Mouse (Mus musculus): Measurements from ENCODE around the gene H1foo. TPM values are rescaled to one million over a fixed set of nuclear protein-coding genes. Genes with fewer than 3 reads are reported as not detected.

Gene H1foo
- total and polyA plus RNA-seq, 2 experiments from 2014 or later = 1.0 TPM; not detected in 1

DNA sequence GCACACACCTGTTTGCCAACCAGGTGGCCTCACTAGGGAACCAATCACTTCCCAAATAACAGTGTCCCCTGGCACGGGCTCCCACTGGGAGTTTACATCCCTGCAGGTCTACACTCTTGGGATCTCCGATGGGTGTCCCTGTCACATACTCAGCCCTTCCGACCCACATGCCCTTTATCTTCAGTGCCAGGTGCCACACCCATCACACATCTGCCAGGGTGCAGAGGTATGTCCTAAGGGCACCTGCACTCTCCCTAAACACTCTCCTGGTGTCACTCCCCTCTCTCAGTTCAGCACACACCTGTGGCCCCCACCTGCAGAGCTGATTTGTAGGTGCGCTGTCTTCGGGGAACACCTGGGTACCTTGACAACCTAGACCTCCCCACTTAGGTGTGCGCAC lies 48.2 kb downstream of the H1foo start:
- peak overlapping the region; percentile 44; the same call in 1 of the 2 replicates for H3K9ac ChIP-seq (replicated peaks; ENCODE audit: low read length)
- no peaks in the 10 kb centered on the region for H3K36me3 ChIP-seq (ENCODE audit: insufficient read depth, low read length)
- 41% methylated on average over 6 of the region's 6 CpGs for WGBS
- ATAC-seq (no peak), DNase-seq (ENCODE audit: low spot score) (no peak)
- no peak for TF ChIP-seq CTCF (IDR thresholded peaks at IDR 0.05; ENCODE audit: low read depth)
- no peaks in the 10 kb centered on the region for H3K4me1 ChIP-seq (ENCODE audit: insufficient read depth, low read length)
- H3K4me2 ChIP-seq (ENCODE audit: low read depth, low read length) = peak overlapping the region; percentile 85
- peaks cover 6% of the 10 kb centered on the region; the same call in 1 of the 2 replicates for H3K27me3 ChIP-seq (ENCODE audit: insufficient read depth, low read length)
- H3K9me3 ChIP-seq (ENCODE audit: low read length) = no peaks in the 10 kb centered on the region
- H3K4me3 ChIP-seq (ENCODE audit: low read length) = peak overlapping the region; percentile 46
- H3K27ac ChIP-seq = no peak overlapping the region

DNA sequence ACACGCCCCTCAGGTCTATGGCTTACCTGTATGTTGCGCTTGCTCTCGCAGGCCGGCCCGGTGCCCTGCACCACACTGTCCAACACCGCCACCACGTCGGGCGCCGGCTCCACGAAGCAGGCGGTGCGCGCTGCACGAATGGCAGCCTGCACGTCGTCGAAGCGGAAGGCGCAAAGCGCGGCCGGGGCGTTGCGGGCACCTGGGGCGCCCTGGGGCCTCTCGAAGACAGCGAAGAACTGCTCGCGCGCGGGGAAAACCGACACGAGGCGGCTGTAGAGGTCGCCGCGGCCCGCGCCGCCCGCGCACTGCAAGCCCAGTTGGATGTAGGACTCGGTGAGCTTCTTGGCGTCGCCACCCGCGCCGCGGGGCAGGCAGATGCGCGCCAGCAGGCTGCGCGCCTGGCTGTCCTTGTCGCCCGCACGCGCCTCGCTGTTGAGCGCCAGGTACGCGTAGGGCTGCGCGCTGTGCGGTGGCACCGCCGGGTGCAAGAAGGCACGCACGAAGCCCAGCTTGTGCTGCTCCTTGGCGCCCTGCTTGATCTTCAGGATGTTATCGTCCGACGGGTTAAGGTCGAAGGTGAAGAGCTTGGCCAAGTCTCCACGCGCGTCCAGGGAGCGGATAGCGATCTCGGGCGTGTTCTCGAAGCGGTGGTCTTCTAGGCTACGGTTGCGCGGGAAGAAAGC lies 48.9 kb downstream of the H1foo start:
- Histone ChIP-seq H3K4me3 (ENCODE audit: low read length) (peak overlapping the region; percentile 46), H3K4me2 (ENCODE audit: low read depth, low read length) (peak overlapping the region; percentile 85), H3K9ac (replicated peaks; ENCODE audit: low read length) (peak overlapping the region; percentile 44; the same call in 1 of the 2 replicates), H3K27ac (no peak overlapping the region; the same call in 1 of the 2 replicates), H3K9me3 (ENCODE audit: low read length) (no peaks in the 10 kb centered on the region), H3K36me3 (ENCODE audit: insufficient read depth, low read length) (no peaks in the 10 kb centered on the region), H3K4me1 (ENCODE audit: insufficient read depth, low read length) (no peaks in the 10 kb centered on the region), H3K27me3 (ENCODE audit: insufficient read depth, low read length) (peaks cover 6% of the 10 kb centered on the region; the same call in 1 of the 2 replicates)
- TF ChIP-seq CTCF (IDR thresholded peaks at IDR 0.05; ENCODE audit: low read depth) = no peak
- DNase-seq (ENCODE audit: low spot score) (peak; percentile 42), ATAC-seq (0 out of 2 replicates have a peak, but pooled peaks have one; percentile 2)
- 2% methylated on average over 84 of the region's 86 CpGs for WGBS

GRCm38 (mm10) chr6:115994146-115994876 lies 49.6 kb downstream of the H1foo start:
- Histone ChIP-seq H3K9ac (replicated peaks; ENCODE audit: low read length) (peak overlapping the region; percentile 44), H3K27ac (no peak overlapping the region; the same call in 1 of the 2 replicates), H3K36me3 (ENCODE audit: insufficient read depth, low read length) (no peaks in the 10 kb centered on the region), H3K4me2 (ENCODE audit: low read depth, low read length) (peak overlapping the region; percentile 85), H3K4me3 (ENCODE audit: low read length) (peak overlapping the region; percentile 46), H3K27me3 (ENCODE audit: insufficient read depth, low read length) (peaks cover 6% of the 10 kb centered on the region; the same call in 1 of the 2 replicates), H3K9me3 (ENCODE audit: low read length) (no peaks in the 10 kb centered on the region), H3K4me1 (ENCODE audit: insufficient read depth, low read length) (no peaks in the 10 kb centered on the region)
- ATAC-seq (no peak), DNase-seq (ENCODE audit: low spot score) (peak; percentile 41)
- TF ChIP-seq CTCF (IDR thresholded peaks at IDR 0.05; ENCODE audit: low read depth) = 0 out of 2 replicates have a peak, but pooled peaks have one; percentile 3
- WGBS = under 1% methylated on average over 61 of the region's 93 CpGs

DNA sequence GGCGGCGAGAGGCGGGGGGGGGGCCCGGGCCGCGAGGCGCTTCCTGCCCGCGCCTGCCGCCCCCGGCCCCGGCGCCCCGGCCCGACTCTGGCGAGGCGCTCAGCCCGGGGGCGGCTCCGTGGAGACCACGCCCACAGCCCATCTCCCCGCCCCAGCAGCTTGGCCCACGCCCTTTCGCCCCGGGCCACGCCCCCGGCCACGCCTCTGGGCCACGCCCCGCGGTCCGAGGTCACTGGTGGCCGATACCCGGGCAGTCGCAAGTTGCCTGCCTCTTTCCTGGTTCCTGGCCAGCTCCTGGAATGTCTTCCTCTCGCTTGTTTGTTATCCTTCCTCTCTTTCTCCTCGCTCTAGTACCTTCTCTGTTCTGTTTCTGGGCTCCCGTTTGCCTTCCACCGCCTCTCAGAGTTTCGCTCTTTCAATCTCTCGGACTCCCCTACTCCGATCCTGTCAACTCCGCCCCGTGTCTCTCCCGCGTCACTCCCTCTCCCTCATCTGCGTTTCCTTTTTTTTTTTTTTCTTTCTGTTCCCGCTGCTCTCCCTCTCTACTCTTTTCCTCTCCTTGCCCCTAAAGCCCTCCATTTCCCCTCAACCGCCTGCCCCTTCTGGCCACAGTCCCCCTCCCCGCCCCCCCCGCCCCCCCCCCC lies 50.3 kb downstream of the H1foo start, which contains the start of gene Plxnd1:
Plxnd1 (minus strand) TSS at position 129 of the 644 bp plus-strand sequence.
- under 1% methylated on average over 27 of the region's 51 CpGs for WGBS

DNA sequence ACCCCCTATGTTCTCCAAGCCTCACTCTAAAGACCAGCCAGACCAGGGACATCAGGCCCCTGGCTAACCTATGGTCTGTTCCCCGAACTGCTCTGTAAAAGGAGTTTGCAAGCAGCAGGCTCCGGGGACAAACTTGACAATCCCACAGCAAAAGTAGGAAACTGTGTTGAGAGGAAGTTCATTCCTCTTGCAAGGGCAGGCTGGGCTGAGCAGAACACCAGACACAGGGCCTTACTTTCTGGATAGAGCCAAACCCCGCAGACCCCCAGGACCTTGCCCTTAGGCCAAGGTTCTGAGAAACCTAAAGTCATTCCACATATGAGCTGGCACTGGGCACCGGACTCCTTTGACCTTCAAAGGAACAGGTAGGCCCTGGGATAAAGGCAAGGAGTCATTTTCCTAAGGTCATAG lies 50.8 kb downstream of the H1foo start:
- WGBS = 57% methylated on average over 4 of the region's 4 CpGs
- H3K27ac ChIP-seq = peak overlapping the region; percentile 3; the same call in 1 of the 2 replicates
- no peak for TF ChIP-seq CTCF (IDR thresholded peaks at IDR 0.05; ENCODE audit: low read depth)

More for the DNA sequence above, 50.3 kb downstream of the H1foo start, which contains the start of gene Plxnd1:
- Histone ChIP-seq H3K9me3 (ENCODE audit: low read length) (no peaks in the 10 kb centered on the region), H3K36me3 (ENCODE audit: insufficient read depth, low read length) (no peaks in the 10 kb centered on the region), H3K4me3 (ENCODE audit: low read length) (peak within 1 kb of the TSS; percentile 46), H3K9ac (replicated peaks; ENCODE audit: low read length) (peak within 1 kb of the TSS; percentile 44), H3K4me2 (ENCODE audit: low read depth, low read length) (peak within 1 kb of the TSS; percentile 85), H3K27me3 (ENCODE audit: insufficient read depth, low read length) (peaks cover 6% of the 10 kb centered on the region; the same call in 1 of the 2 replicates), H3K4me1 (ENCODE audit: insufficient read depth, low read length) (no peaks in the 10 kb centered on the region), H3K27ac (peak within 1 kb of the TSS; percentile 3; the same call in 1 of the 2 replicates)
- DNase-seq (ENCODE audit: low spot score) (peak; percentile 82), ATAC-seq (peak; percentile 60)
- TF ChIP-seq CTCF (IDR thresholded peaks at IDR 0.05; ENCODE audit: low read depth) = no peak

DNA sequence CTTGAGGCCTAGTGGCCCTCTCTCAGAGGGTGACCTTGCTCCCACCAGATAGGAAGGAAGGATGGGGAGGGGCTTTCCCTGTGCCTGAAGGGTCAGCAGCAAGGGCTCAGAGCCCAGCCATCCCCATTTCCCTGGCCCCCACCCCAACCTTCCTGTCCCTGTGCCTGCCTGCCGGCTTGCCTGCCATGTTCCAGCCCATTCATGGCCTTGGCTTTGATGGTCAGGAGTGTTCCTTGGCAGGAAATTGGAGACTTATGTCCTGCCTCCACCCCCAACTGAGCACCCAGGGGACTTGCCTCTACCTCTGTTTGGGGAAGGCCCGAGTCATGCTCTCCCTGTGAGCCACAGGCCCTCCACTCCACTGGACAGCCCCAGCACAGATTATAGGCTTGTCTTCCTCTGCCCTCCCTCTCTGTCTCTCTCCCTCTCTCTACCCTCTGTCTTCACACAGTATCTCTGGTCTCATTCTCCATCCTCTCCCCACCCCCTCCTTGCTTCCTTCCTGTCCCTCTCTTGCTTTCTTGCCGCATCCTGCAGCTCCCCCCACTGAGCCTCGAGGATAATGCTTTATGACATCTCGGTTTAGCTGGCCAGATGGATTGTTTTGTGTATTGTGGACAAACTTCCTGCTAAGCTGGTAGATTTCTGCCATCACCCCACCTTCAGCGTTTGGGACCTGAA lies 51.6 kb downstream of the H1foo start:
- ATAC-seq (no peak), DNase-seq (ENCODE audit: low spot score) (peak; percentile 38)
- H3K36me3 ChIP-seq (ENCODE audit: insufficient read depth, low read length) = no peaks in the 10 kb centered on the region
- peak overlapping the region; percentile 3; the same call in 1 of the 2 replicates for H3K27ac ChIP-seq
- no peak overlapping the region for H3K4me2 ChIP-seq (ENCODE audit: low read depth, low read length)
- peak; percentile 35; the same call in 1 of the 2 replicates for TF ChIP-seq CTCF (IDR thresholded peaks at IDR 0.05; ENCODE audit: low read depth)
- WGBS = 31% methylated on average over 6 of the region's 6 CpGs
- H3K9me3 ChIP-seq (ENCODE audit: low read length) = no peaks in the 10 kb centered on the region
- H3K4me3 ChIP-seq (ENCODE audit: low read length) = no peak overlapping the region
- H3K27me3 ChIP-seq (ENCODE audit: insufficient read depth, low read length) = peaks cover 6% of the 10 kb centered on the region; the same call in 1 of the 2 replicates
- no peaks in the 10 kb centered on the region for H3K4me1 ChIP-seq (ENCODE audit: insufficient read depth, low read length)
- H3K9ac ChIP-seq (replicated peaks; ENCODE audit: low read length) = no peak overlapping the region

More for the DNA sequence above, 50.8 kb downstream of the H1foo start:
- H3K36me3 ChIP-seq (ENCODE audit: insufficient read depth, low read length) = no peaks in the 10 kb centered on the region
- no peak overlapping the region for H3K9ac ChIP-seq (replicated peaks; ENCODE audit: low read length)
- peaks cover 6% of the 10 kb centered on the region; the same call in 1 of the 2 replicates for H3K27me3 ChIP-seq (ENCODE audit: insufficient read depth, low read length)
- H3K4me1 ChIP-seq (ENCODE audit: insufficient read depth, low read length) = no peaks in the 10 kb centered on the region
- DNase-seq (ENCODE audit: low spot score) = no peak
- peak overlapping the region; percentile 85 for H3K4me2 ChIP-seq (ENCODE audit: low read depth, low read length)
- no peaks in the 10 kb centered on the region for H3K9me3 ChIP-seq (ENCODE audit: low read length)
- ATAC-seq = no peak
- no peak overlapping the region for H3K4me3 ChIP-seq (ENCODE audit: low read length)
